Mouse (Mus musculus): ENCODE measurements around the gene Bcas2. TPM values are rescaled to one million over a fixed set of nuclear protein-coding genes. Genes with fewer than 3 reads are reported as not detected.
"Not testable (repeated sequence)": the region's sequence is repeated elsewhere in the genome, so short reads cannot be mapped to it uniquely, and the experiment has no call there.

Gene Bcas2
- total RNA-seq, 1 experiment from 2014 or later: 93.2 TPM

- ATAC-seq (replicated peaks; ENCODE audit: insufficient number of reproducible peaks, low FRiP score, low TSS enrichment, poor library complexity, severe bottlenecking): no peak
These were observed 36.8 kb downstream of the Bcas2 start for GRCm38 (mm10) chr3:103208237-103208636.

- ATAC-seq (replicated peaks; ENCODE audit: insufficient number of reproducible peaks, low FRiP score, low TSS enrichment, poor library complexity, severe bottlenecking): no peak
These were observed 39.6 kb downstream of the Bcas2 start for GRCm38 (mm10) chr3:103211101-103211500.

- ATAC-seq (replicated peaks; ENCODE audit: insufficient number of reproducible peaks, low FRiP score, low TSS enrichment, poor library complexity, severe bottlenecking): no peak
These were observed 40.7 kb downstream of the Bcas2 start for GRCm38 (mm10) chr3:103212142-103212541.

GRCm38 (mm10) chr3:103213537-103213936 lies 42.1 kb downstream of the Bcas2 start:
- no peak for ATAC-seq (replicated peaks; ENCODE audit: insufficient number of reproducible peaks, low FRiP score, low TSS enrichment, poor library complexity, severe bottlenecking)

GRCm38 (mm10) chr3:103214593-103215285 lies 43.3 kb downstream of the Bcas2 start:
- no peak for ATAC-seq (replicated peaks; ENCODE audit: insufficient number of reproducible peaks, low FRiP score, low TSS enrichment, poor library complexity, severe bottlenecking)

GRCm38 (mm10) chr3:103215399-103215798 lies 43.9 kb downstream of the Bcas2 start:
- ATAC-seq (replicated peaks; ENCODE audit: insufficient number of reproducible peaks, low FRiP score, low TSS enrichment, poor library complexity, severe bottlenecking): not testable (repeated sequence)

GRCm38 (mm10) chr3:103221435-103221834 lies 50.0 kb downstream of the Bcas2 start:
- ATAC-seq (replicated peaks; ENCODE audit: insufficient number of reproducible peaks, low FRiP score, low TSS enrichment, poor library complexity, severe bottlenecking): no peak

GRCm38 (mm10) chr3:103223752-103224151 lies 52.3 kb downstream of the Bcas2 start:
- ATAC-seq (replicated peaks; ENCODE audit: insufficient number of reproducible peaks, low FRiP score, low TSS enrichment, poor library complexity, severe bottlenecking): no peak

GRCm38 (mm10) chr3:103224231-103224765 lies 52.8 kb downstream of the Bcas2 start:
- no peak for ATAC-seq (replicated peaks; ENCODE audit: insufficient number of reproducible peaks, low FRiP score, low TSS enrichment, poor library complexity, severe bottlenecking)

GRCm38 (mm10) chr3:103227729-103228128 lies 56.3 kb downstream of the Bcas2 start:
- ATAC-seq (replicated peaks; ENCODE audit: insufficient number of reproducible peaks, low FRiP score, low TSS enrichment, poor library complexity, severe bottlenecking): no peak

Other genes with a start within 250 kb of the Bcas2 start
- gene Sycp1, start 235.6 kb upstream of the Bcas2 start, total RNA-seq (2017): not detected in 3 replicates
- not detected in 3 replicates for gene Nr1h5, start 207.5 kb upstream of the Bcas2 start, total RNA-seq (2017)
- gene Sike1, start 175.9 kb upstream of the Bcas2 start, total RNA-seq (2017): 40.9 to 131 TPM (median 46.6 TPM) in 3 replicates
- gene Csde1, start 151.2 kb upstream of the Bcas2 start, total RNA-seq (2017): 828 to 853 TPM (median 834 TPM) in 3 replicates
- gene Nras, start 113.4 kb upstream of the Bcas2 start, total RNA-seq (2017): 62.4 to 116 TPM (median 88.9 TPM) in 3 replicates
- gene Ampd1, start 97.6 kb upstream of the Bcas2 start, total RNA-seq (2017): not detected in 3 replicates
- gene Dennd2c, start 69.1 kb upstream of the Bcas2 start, total RNA-seq (2017): 2.6 to 3.3 TPM (median 3.2 TPM) in 3 replicates
- 64.4 to 86.5 TPM (median 75.6 TPM) in 3 replicates for gene Trim33, start 107.6 kb downstream of the Bcas2 start, total RNA-seq (2017)